Mouse (Mus musculus) regulatory T cell (primary cell): ENCODE results near the gene Mrpl1.

Source experiments
- in situ Hi-C: fragments of 300-600 bp; cut with MboI, MseI; formaldehyde crosslinking; loops from one replicate; pipeline ENCODE4 v1.15.1; 2025; ENCODE audit warnings: high pct_unique_total_duplicates

The Mrpl1 gene

GRCm38 (mm10) chr5:96308086-96308485, 98.8 kb downstream of the Mrpl1 start:
- in situ Hi-C loops: no loop called here

GRCm38 (mm10) chr5:96308645-96309044, 99.4 kb downstream of the Mrpl1 start:
- in situ Hi-C loops: no loop called here

GRCm38 (mm10) chr5:96309566-96309965, 100.3 kb downstream of the Mrpl1 start:
- in situ Hi-C loops: no loop called here

GRCm38 (mm10) chr5:96311677-96312076, 102.4 kb downstream of the Mrpl1 start:
- in situ Hi-C loops: no loop called here
